Mouse (Mus musculus): Measurements from ENCODE around the gene Ccn2.

The Ccn2 gene

GRCm38 (mm10) chr10:24641416-24642140 is 46.3 kb downstream of the Ccn2 start:
- peak; percentile 55 for DNase-seq (ENCODE audit: low read depth)

- DNase-seq (ENCODE audit: low read depth) = peak; percentile 35
These were observed 47.7 kb downstream of the Ccn2 start for GRCm38 (mm10) chr10:24642796-24643580.

- DNase-seq (ENCODE audit: low read depth) = no peak
These were observed 49.9 kb downstream of the Ccn2 start for GRCm38 (mm10) chr10:24645169-24645568.
